Mouse (Mus musculus): ENCODE measurements around the gene Nprl2. TPM values are rescaled to one million over a fixed set of nuclear protein-coding genes. Genes with fewer than 3 reads are reported as not detected.

Gene Nprl2
- total and polyA plus RNA-seq, 3 experiments, result 23.2 to 30.2 TPM; not detected in 1

DNA sequence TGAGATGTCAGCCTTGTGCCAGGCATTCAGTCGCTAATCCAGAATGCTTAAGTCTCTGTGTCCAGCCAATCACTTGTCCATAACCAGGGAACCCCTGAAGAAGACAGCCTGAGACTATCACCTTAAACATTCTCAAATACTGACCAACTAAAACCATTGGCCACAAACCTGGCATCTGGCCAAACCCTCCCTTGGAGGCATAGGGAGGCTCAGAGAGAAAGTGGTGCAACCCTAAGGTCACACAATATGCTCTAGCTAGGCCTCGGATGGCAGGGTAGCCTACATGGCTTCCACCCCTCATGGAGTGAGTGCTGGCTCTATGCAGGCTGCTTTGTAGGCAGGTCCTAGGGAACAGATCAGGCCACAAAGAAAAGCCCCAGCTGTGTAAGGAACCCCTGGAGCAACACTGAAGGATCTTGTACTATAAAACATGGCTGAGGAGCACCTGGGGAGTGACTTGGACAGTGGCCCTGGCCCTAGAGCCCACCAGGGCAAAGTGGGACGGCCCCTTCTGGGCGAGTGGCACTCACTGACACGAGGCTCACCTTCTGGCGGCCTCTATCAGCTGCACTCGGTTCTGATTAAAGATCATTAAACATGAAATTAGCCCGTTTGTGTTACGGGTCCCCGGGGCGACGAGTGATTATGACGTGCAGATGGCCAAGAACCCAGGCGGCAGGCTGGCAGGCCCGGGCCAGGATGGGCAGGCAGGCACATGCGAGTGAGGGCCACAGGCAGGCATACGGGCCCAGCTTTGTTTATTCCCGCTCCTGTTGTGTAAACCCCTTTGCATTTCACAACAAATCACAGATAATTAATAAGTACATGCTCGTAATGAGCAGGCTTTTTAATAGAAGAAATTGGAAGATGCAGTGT lies 37.1 kb upstream of the Nprl2 start:
- no peaks in the 10 kb centered on the region for H3K9me3 ChIP-seq (replicated peaks; ENCODE audit: insufficient read depth, low read length)
- no peaks in the 10 kb centered on the region for H3K79me2 ChIP-seq (ENCODE audit: control insufficient read depth, insufficient read depth, low read length, poor library complexity)
- no peaks in the 10 kb centered on the region for H3K36me3 ChIP-seq (ENCODE audit: control insufficient read depth in 1 of 2, insufficient read depth in 2 of 2, low read length in 2 of 2)
- no peak for TF ChIP-seq USF1 (IDR thresholded peaks at IDR 0.05; ENCODE audit: low read depth, low read length)
- TF ChIP-seq RCOR1 (IDR thresholded peaks at IDR 0.05; ENCODE audit: low read depth, low read length), result no peak
- TF ChIP-seq ELF1 (IDR thresholded peaks at IDR 0.05; ENCODE audit: low read depth, low read length), result no peak
- TF ChIP-seq MAX (IDR thresholded peaks at IDR 0.05; ENCODE audit: low read length), result no peak
- no peak for DNase-seq (ENCODE audit: low read depth, low spot score)
- no peak overlapping the region for H3K27ac ChIP-seq (ENCODE audit: control insufficient read depth, low read depth, low read length)
- H3K4me3 ChIP-seq (ENCODE audit: control insufficient read depth in 1 of 2, insufficient read depth in 1 of 2, low read depth in 2 of 2, low read length in 2 of 2), result no peak overlapping the region
- H3K4me1 ChIP-seq (ENCODE audit: control insufficient read depth in 1 of 2, insufficient read depth in 2 of 2, low read length in 2 of 2), result no peaks in the 10 kb centered on the region
- H3K9ac ChIP-seq (ENCODE audit: control insufficient read depth, low read depth, low read length, poor library complexity, severe bottlenecking), result no peak overlapping the region
- peaks cover 14 to 22% of the 10 kb centered on the region in 2 experiments for H3K27me3 ChIP-seq (ENCODE audit: control insufficient read depth in 1 of 2, insufficient read depth in 2 of 2, low read length in 2 of 2)

DNA sequence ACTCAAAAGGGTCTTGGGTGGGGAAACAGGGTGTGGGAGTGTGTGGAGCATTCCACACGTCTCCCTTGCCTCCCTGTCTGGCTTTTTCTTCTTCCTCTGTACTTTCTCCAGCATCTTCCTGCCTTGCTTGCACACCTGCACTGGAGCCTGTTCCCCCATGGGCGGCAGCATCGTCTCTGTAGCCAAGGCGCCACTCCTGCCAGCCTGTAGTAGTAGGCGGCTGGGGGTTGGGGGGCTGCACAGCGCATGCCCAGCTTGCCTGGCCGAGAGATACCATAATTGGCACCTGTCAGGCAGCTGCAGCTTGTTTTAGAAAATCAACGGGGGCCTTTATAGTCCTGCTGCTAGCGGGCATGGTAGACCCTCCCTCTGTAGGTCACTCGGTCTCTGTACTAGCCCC lies 33.8 kb upstream of the Nprl2 start:
- Histone ChIP-seq H3K36me3 (ENCODE audit: control insufficient read depth in 1 of 2, insufficient read depth in 2 of 2, low read length in 2 of 2) (no peaks in the 10 kb centered on the region), H3K9me3 (replicated peaks; ENCODE audit: insufficient read depth, low read length) (no peaks in the 10 kb centered on the region), H3K4me3 (ENCODE audit: control insufficient read depth in 1 of 2, insufficient read depth in 1 of 2, low read depth in 2 of 2, low read length in 2 of 2) (no peak overlapping the region), H3K27ac (ENCODE audit: control insufficient read depth, low read depth, low read length) (no peak overlapping the region), H3K4me1 (ENCODE audit: control insufficient read depth in 1 of 2, insufficient read depth in 2 of 2, low read length in 2 of 2) (no peaks in the 10 kb centered on the region), H3K27me3 (ENCODE audit: control insufficient read depth in 1 of 2, insufficient read depth in 2 of 2, low read length in 2 of 2) (peaks cover 10 to 14% of the 10 kb centered on the region in 2 experiments), H3K79me2 (ENCODE audit: control insufficient read depth, insufficient read depth, low read length, poor library complexity) (no peaks in the 10 kb centered on the region), H3K9ac (ENCODE audit: control insufficient read depth, low read depth, low read length, poor library complexity, severe bottlenecking) (no peak overlapping the region)
- no peak for TF ChIP-seq ELF1 (IDR thresholded peaks at IDR 0.05; ENCODE audit: low read depth, low read length)
- TF ChIP-seq BHLHE40 (IDR thresholded peaks at IDR 0.05; ENCODE audit: borderline replicate concordance, low read depth, low read length), result no peak
- TF ChIP-seq NRF1 (IDR thresholded peaks at IDR 0.05; ENCODE audit: insufficient read depth, low read depth, low read length, poor library complexity, severe bottlenecking), result no peak
- no peak for TF ChIP-seq MYB (IDR thresholded peaks at IDR 0.05; ENCODE audit: low read depth, low read length)
- TF ChIP-seq EP300 (IDR thresholded peaks at IDR 0.05; ENCODE audit: low read depth in 1 of 2, low read length in 2 of 2), result no peak
- no peak for TF ChIP-seq UBTF (IDR thresholded peaks at IDR 0.05; ENCODE audit: borderline replicate concordance, insufficient read depth, low read depth, low read length)
- no peak for TF ChIP-seq GABPA (IDR thresholded peaks at IDR 0.05; ENCODE audit: low read depth, low read length)
- TF ChIP-seq POLR2AphosphoS5 (IDR thresholded peaks at IDR 0.05; ENCODE audit: borderline replicate concordance, low read depth, low read length), result no peak
- no peak for TF ChIP-seq ZMIZ1 (IDR thresholded peaks at IDR 0.05; ENCODE audit: low read depth, low read length)
- TF ChIP-seq SIN3A (IDR thresholded peaks at IDR 0.05; ENCODE audit: low read length), result no peak
- no peak for TF ChIP-seq TBP (IDR thresholded peaks at IDR 0.05; ENCODE audit: low read depth, low read length)
- no peak for TF ChIP-seq ZC3H11A (IDR thresholded peaks at IDR 0.05; ENCODE audit: low read depth, low read length)
- no peak for TF ChIP-seq MAZ (IDR thresholded peaks at IDR 0.05; ENCODE audit: low read depth, low read length)
- TF ChIP-seq KAT2A (conservative IDR thresholded peaks at IDR 0.05; ENCODE audit: low read depth, low read length), result no peak
- TF ChIP-seq USF2 (IDR thresholded peaks at IDR 0.05; ENCODE audit: borderline replicate concordance in 1 of 2, insufficient read depth in 1 of 2, low read depth in 1 of 2, low read length in 2 of 2), result no peak
- DNase-seq (ENCODE audit: low read depth, low spot score), result no peak

All from MEL (cell line).